Mouse (Mus musculus) hindbrain, embryonic 15.5 days (tissue): ENCODE data around the gene Cep68. TPM values are rescaled to one million over a fixed set of nuclear protein-coding genes. Genes with fewer than 3 reads are reported as not detected.
A peak's percentile ranks its signal among the peaks of the same experiment; 100 is the strongest.

ENCODE experiments used
- ATAC-seq: fragments of 200-750 bp; cut with Nextera tagmentation; 2 replicates; pipeline ENCODE4 v1.8.0; 2017; ENCODE audit warnings: low read depth, moderate number of reproducible peaks, moderate TSS enrichment; ENCODE audit not compliant: low FRiP score
- H3K27ac ChIP-seq: fragments of 300-500 bp; sonication (generic); replicated peaks from 2 replicates; pipeline ENCODE4 v1.5.1; 2015; ENCODE audit warnings: mild to moderate bottlenecking, inconsistent platforms
- H3K27me3 ChIP-seq: fragments of 300-500 bp; sonication (generic); 2 replicates; pipeline ENCODE4 v1.6.1; 2015; ENCODE audit warnings: control low read depth, inconsistent platforms
- H3K36me3 ChIP-seq: fragments of 300-500 bp; sonication (generic); 2 replicates; pipeline ENCODE4 v1.6.1; 2015; ENCODE audit warnings: control low read depth, inconsistent platforms
- H3K4me1 ChIP-seq: fragments of 300-500 bp; sonication (generic); replicated peaks from 2 replicates; pipeline ENCODE4 v1.6.1; 2015; ENCODE audit warnings: control low read depth, inconsistent platforms
- H3K4me2 ChIP-seq: fragments of 300-500 bp; sonication (generic); 2 replicates; pipeline ENCODE4 v1.6.1; 2015; ENCODE audit warnings: moderate library complexity, mild to moderate bottlenecking, inconsistent platforms
- H3K4me3 ChIP-seq: fragments of 300-500 bp; sonication (generic); 2 replicates; pipeline ENCODE4 v1.5.1; 2015; ENCODE audit warnings: mild to moderate bottlenecking, inconsistent platforms
- H3K9ac ChIP-seq: fragments of 300-500 bp; sonication (generic); 2 replicates; pipeline ENCODE4 v1.6.1; 2015; ENCODE audit warnings: inconsistent platforms
- H3K9me3 ChIP-seq: fragments of 300-500 bp; sonication (generic); 2 replicates; pipeline ENCODE4 v1.6.1; 2016; ENCODE audit warnings: control low read depth, inconsistent platforms
- WGBS: fragments of 180-500 bp; shearing (Covaris S2); methylation state at CpG from one replicate; pipeline ENCODE4 v1.1.7; 2015; 5-methylcytosine and 5-hydroxymethylcytosine counted together
- polyA plus RNA-seq: library from polyadenylated mRNA; unstranded; fragments of >200 nt; fragmentation: Nextera tagmentation; extraction: Ambion mirVana; gene quantifications from 2 replicates; pipeline ENCODE4 v1.2.1, GENCODE M21; 2015

Gene Cep68
- polyA plus RNA-seq, 1 experiment from 2014 or later: 30.5 TPM

DNA sequence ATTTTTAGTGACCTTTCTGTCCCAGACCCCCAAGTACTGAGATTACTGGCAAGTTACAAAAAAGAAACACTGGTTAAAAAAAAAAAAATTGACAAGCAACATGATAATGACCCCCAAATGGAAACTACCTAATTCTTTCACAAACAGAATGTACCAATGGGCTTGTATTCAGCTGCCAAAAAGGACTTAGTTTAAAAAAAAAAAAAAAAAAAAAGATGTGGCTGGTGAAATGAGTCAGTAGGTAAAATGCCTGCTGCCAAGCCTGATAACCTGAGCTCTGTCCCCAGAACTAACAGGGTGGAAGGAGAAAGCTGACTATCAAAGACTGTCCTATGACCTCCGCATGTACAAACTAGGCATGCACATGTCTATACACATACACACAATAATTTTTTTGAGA lies 32.0 kb downstream of the Cep68 start:
- Histone ChIP-seq H3K4me2 (no peak overlapping the region), H3K9me3 (no peaks in the 10 kb centered on the region), H3K27ac (no peak overlapping the region), H3K27me3 (no peaks in the 10 kb centered on the region), H3K9ac (no peak overlapping the region), H3K4me1 (peaks cover 10% of the 10 kb centered on the region; the same call in 1 of the 2 replicates), H3K36me3 (peaks cover 46% of the 10 kb centered on the region), H3K4me3 (no peak overlapping the region)
- no peak for ATAC-seq
- WGBS: 100% methylated on average over 1 of the region's 1 CpGs

DNA sequence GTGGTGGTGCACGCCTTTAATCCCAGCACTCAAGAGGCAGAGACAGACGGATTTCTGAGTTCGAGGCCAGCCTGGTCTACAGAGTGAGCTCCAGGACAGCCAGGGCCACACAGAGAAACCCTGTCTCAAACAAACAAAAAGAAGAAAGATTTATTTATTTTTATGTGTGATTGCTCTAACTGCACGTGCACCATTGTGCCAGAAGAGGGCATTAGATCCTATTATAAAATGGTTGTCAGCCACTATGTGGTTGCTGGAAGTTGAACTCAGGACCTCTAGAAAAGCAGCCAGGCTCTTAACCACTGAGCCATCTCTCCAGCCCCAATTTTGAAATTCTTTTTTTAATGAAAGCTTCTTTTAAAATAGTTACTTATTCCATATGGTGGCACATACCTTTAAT lies 32.8 kb downstream of the Cep68 start:
- peaks cover 10% of the 10 kb centered on the region; the same call in 1 of the 2 replicates for H3K4me1 ChIP-seq
- no peak overlapping the region for H3K9ac ChIP-seq
- no peaks in the 10 kb centered on the region for H3K9me3 ChIP-seq
- no peak overlapping the region for H3K4me2 ChIP-seq
- no peak for ATAC-seq
- H3K27ac ChIP-seq: no peak overlapping the region
- no peaks in the 10 kb centered on the region for H3K27me3 ChIP-seq
- H3K36me3 ChIP-seq: peaks cover 46% of the 10 kb centered on the region
- no peak overlapping the region for H3K4me3 ChIP-seq
- 95% methylated on average over 4 of the region's 4 CpGs for WGBS

DNA sequence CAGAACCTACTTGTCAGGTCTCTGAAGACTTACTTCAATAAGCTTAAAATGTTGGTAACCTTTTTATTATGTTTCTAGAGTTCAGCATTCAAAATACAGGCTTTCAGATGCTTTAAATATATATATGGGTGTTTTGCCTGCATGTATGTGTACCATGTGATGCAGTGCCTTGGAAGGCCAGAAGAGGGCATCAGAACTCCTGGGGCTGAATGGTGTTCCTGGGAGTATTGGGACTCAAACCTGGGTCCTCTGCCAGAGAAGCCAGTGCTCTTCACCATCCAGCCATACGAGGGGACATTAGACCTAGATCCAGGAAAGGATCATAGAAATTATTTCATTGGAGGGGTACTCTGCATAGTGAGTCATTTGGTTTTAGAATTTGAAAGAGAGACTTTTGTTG lies 34.5 kb downstream of the Cep68 start:
- Histone ChIP-seq H3K4me3 (no peak overlapping the region), H3K27ac (no peak overlapping the region), H3K27me3 (no peaks in the 10 kb centered on the region), H3K9me3 (no peaks in the 10 kb centered on the region), H3K4me1 (peaks cover 18% of the 10 kb centered on the region; the same call in 1 of the 2 replicates), H3K4me2 (no peak overlapping the region), H3K36me3 (peaks cover 37% of the 10 kb centered on the region), H3K9ac (no peak overlapping the region)
- no peak for ATAC-seq
- 100% methylated on average over 1 of the region's 1 CpGs for WGBS

DNA sequence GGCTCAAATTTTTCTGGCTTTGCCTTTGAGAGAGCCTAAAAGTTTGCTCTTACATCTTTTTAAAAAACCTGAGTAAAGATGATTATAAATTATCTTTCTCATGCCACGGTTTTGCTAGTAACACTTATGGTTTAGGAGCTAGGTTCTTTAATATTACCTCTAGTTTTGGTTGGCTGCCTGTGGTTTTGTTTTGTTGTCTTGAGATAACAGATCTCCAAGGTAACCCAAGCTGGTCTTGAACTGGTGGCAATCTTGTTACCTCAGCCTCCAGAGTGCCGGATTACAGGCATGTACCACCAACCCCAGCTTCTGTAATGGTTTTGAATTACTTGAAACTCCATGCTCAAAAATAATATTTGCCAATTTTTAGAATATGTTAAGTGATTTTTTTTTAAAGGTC lies 37.4 kb downstream of the Cep68 start:
- peaks cover 29% of the 10 kb centered on the region for H3K4me1 ChIP-seq
- ATAC-seq: no peak
- WGBS: 82% methylated on average over 2 of the region's 2 CpGs
- no peak overlapping the region for H3K4me3 ChIP-seq
- H3K36me3 ChIP-seq: peaks cover 11% of the 10 kb centered on the region
- H3K9ac ChIP-seq: no peak overlapping the region
- H3K4me2 ChIP-seq: no peak overlapping the region
- no peaks in the 10 kb centered on the region for H3K27me3 ChIP-seq
- H3K9me3 ChIP-seq: no peaks in the 10 kb centered on the region
- no peak overlapping the region for H3K27ac ChIP-seq

DNA sequence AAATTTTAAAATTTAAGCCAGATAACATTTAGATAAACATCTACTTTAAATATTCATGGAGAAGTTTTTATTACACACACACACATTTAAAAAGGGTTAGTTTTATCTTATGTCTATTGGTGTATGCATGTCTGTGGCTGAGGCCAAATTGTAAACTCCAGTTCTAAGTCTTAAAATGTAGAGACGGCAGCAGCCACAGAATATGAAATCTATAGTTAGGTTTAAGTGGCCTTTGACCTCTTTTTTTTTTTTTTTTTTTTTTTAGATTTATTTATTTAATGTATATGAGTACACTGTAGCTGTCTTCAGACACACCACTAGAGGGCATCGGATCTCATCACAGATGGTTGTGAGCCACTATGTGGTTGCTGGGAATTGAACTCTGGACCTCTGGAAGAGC lies 41.6 kb downstream of the Cep68 start:
- H3K9ac ChIP-seq: no peak overlapping the region
- ATAC-seq: no peak
- 80% methylated on average over 2 of the region's 2 CpGs for WGBS
- H3K9me3 ChIP-seq: no peaks in the 10 kb centered on the region
- peaks cover 57% of the 10 kb centered on the region for H3K4me1 ChIP-seq
- H3K27me3 ChIP-seq: no peaks in the 10 kb centered on the region
- no peaks in the 10 kb centered on the region for H3K36me3 ChIP-seq
- no peak overlapping the region for H3K4me2 ChIP-seq
- no peak overlapping the region for H3K4me3 ChIP-seq
- H3K27ac ChIP-seq: no peak overlapping the region

DNA sequence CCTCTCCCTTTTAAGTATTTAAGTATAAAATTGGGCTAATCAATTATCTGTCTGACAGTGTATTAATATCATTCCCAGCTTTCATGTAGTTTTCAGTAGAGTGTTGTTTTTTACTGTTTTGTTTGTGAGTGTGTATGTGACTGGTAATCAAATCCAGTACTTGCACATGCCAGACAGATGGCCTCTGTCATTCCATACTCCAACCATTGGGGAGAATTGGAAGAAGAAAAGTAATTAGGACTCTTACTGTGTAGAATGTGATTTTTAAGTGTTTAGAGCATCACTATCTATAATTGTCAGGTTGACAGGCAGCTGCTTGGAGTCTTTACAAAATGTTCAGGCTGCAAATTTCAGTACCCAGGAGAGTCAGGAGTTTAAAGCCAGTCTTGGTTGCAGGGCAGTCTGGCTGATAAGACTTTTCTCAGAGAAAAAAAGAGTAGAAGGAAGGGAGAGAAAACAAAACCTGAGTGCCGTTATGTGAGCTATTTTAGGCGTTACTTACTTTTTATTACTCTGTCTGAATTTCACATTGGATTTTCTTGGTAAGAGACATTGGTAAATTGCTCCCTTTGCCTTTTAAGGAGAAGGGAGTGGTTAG lies 42.5 kb downstream of the Cep68 start:
- Histone ChIP-seq H3K4me2 (no peak overlapping the region), H3K9ac (no peak overlapping the region), H3K4me3 (no peak overlapping the region), H3K4me1 (peaks cover 58% of the 10 kb centered on the region), H3K27me3 (no peaks in the 10 kb centered on the region), H3K27ac (no peak overlapping the region), H3K9me3 (no peaks in the 10 kb centered on the region), H3K36me3 (no peaks in the 10 kb centered on the region)
- ATAC-seq: no peak
- WGBS: 79% methylated on average over 2 of the region's 2 CpGs

DNA sequence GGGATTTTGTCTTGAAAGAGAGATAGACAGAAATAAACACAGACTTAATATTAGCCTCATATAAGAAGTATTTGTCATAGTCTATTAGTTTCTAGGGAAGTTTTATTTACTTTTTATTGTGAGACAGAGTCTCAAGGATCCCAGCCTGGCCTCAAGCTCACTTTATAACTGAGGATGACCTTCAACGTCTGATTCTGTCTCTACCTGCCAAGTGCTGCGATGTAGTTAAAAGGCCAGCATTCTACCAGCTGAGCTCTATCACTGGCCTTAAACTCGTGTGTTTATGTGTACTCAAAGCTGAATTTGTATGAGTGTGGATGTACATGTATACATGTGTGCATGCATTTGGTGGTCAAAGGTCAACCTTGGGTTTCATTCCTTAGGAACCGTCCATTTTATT lies 43.7 kb downstream of the Cep68 start:
- Histone ChIP-seq H3K4me1 (peaks cover 54% of the 10 kb centered on the region), H3K27me3 (no peaks in the 10 kb centered on the region), H3K36me3 (no peaks in the 10 kb centered on the region), H3K27ac (no peak overlapping the region), H3K9me3 (no peaks in the 10 kb centered on the region), H3K9ac (no peak overlapping the region), H3K4me3 (no peak overlapping the region), H3K4me2 (no peak overlapping the region)
- no peak for ATAC-seq
- WGBS: 81% methylated on average over 4 of the region's 4 CpGs

DNA sequence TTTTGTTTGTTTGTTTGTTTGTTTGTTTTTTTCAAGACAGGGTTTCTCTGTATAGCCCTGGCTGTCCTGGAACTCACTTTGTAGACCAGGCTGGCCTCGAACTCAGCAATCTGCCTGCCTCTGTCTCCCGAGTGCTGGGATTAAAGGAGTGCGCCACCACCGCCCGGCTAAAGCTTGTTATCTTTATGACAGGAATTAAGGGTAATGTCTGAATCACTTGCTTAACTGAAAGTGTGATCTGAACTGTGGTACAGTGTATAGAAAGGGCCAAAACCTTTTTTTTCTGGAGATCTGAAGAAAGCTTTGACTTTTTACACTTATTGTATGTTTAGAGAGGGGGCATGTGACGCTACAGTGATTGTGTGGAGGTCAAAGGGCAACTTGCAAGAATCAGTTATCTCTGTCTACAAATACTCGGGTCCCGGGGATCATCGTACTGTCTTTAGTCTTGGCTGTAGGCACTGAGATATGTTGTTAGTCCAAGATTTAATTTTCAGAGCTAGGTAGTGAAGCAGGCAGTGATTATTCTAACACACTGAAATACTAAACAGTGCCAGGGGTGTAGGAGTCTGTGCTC lies 44.3 kb downstream of the Cep68 start:
- Histone ChIP-seq H3K4me2 (no peak overlapping the region), H3K4me1 (peaks cover 51% of the 10 kb centered on the region), H3K9ac (no peak overlapping the region), H3K36me3 (no peaks in the 10 kb centered on the region), H3K4me3 (no peak overlapping the region), H3K27me3 (no peaks in the 10 kb centered on the region), H3K27ac (no peak overlapping the region), H3K9me3 (no peaks in the 10 kb centered on the region)
- 78% methylated on average over 9 of the region's 9 CpGs for WGBS
- ATAC-seq: no peak

DNA sequence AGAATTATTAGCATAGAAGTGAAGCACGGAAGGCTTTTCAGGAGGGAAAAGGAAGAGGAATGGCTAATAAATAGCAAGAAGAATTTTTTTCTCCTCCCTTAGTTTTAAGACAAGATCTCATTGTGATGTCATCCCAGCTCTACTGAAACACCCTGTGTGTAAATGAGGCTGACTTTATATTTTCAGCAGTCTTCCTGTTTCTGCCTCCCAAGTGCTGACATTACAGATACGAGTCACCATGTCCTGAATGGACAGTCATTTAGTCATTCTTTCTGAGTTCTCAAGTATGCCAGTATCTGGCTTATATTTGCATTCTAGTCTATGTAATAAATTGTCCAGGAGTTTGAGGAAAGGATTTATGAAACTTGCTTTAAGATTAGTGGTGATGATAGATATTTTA lies 44.9 kb downstream of the Cep68 start:
- Histone ChIP-seq H3K27ac (no peak overlapping the region), H3K4me2 (peak overlapping the region; percentile 74), H3K27me3 (no peaks in the 10 kb centered on the region), H3K4me3 (no peak overlapping the region), H3K4me1 (peaks cover 51% of the 10 kb centered on the region), H3K9ac (no peak overlapping the region; the same call in 1 of the 2 replicates), H3K9me3 (no peaks in the 10 kb centered on the region), H3K36me3 (no peaks in the 10 kb centered on the region)
- no peak for ATAC-seq
- 59% methylated on average over 2 of the region's 2 CpGs for WGBS

DNA sequence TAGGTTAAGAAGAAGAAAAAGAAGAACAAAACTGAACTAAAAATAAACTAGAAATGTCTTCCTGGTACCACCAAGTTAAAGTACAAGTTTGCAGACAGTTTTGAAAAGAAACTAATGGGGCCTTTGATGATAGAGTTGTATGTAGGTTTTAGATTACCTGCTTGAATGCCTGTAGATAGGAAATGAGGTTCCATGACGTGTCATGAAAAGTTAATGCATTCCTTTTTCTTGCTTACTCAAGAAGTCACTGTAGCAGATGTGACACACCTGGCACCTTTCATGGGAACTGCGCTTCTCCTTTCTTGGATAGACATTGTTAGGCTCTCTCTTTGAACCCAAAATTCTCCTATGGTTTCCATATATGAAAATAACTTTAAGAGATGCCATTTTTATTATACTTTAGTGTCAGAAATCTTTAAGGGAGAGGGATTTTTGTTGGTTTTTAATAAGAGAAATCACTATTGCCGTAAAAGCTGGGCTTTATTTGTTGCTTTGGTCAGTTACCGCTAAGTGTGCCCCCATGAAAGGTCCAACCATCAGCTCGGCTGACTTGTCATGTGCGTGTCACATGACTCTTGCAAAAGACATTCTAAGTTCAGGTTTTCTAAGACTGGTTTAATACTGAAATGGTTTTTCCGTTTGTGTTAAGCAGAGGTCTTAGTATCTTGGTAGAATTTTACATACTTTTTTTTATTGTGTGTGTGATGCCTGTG lies 46.8 kb downstream of the Cep68 start:
- Histone ChIP-seq H3K36me3 (no peaks in the 10 kb centered on the region), H3K9ac (peak overlapping the region; percentile 82), H3K27ac (peak overlapping the region; percentile 93; the same call in 1 of the 2 replicates), H3K4me3 (peak overlapping the region; percentile 75), H3K4me1 (peaks cover 45% of the 10 kb centered on the region), H3K4me2 (peak overlapping the region; percentile 74), H3K9me3 (no peaks in the 10 kb centered on the region), H3K27me3 (no peaks in the 10 kb centered on the region)
- WGBS: 54% methylated on average over 7 of the region's 7 CpGs
- no peak for ATAC-seq

DNA sequence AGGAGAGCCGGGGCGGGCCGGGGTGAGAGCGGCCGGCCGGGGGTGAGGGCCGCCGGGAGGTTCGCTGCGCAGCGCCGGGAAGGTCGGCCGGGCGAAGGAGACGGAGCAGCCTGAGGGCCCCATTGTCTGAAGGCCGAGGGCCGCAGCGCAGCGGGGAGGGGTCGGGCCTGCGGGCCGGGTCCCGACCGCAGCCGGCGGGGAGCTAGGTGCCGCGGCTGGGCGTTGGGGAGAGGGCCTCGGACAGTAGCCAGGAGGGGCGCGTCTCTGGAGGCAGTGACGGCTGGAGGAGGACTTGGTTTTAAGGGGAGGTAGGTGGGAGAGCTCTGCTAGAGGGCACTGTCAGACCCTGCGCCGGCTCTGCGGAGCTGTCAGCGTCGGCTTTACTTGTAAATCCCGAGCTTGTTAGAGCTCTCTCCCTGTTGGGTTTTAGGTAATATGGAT lies 47.5 kb downstream of the Cep68 start:
- Histone ChIP-seq H3K4me1 (peaks cover 37% of the 10 kb centered on the region), H3K36me3 (no peaks in the 10 kb centered on the region), H3K9me3 (no peaks in the 10 kb centered on the region), H3K4me3 (peak overlapping the region; percentile 75), H3K27ac (peak overlapping the region; percentile 93), H3K9ac (peak overlapping the region; percentile 82), H3K27me3 (no peaks in the 10 kb centered on the region), H3K4me2 (peak overlapping the region; percentile 74)
- ATAC-seq: no peak; the same call in none of the 2 replicates
- under 1% methylated on average over 40 of the region's 40 CpGs for WGBS
